In the genomic region with DNA sequence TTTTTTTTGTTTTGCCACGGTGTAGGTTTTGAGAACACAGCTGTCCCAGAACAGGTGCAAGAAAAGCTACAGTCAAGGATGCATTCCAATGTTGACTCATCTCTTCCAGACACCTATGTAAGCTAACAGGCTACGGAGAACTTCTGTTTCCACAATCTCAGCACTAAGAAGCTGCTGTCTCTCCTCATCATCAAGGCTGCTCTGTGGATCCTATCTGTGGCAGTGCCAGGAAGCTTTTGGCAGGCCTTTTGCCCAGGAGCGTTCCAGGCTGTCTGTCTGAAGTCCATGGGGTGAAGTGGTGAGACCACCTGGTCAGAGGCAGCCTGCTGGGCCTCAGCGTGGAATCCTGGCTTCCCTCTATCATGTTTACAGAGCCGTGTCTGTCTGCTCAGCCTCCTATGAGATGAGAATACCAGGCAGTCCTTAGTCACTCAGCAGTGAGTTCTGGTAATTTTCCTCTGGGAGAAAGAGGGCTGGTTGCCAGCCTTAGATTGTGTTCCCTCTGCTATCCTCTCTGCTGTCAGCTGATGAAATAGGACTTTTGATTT, we compare ENCODE assay signal across 8 mouse cellular contexts.
DNase-seq lines count a peak whose midpoint lies in the region; ATAC-seq lines count a peak whose summit lies in the region.

No protein-coding gene starts in this region.

- no peak overlapping the region for H3K9ac ChIP-seq in forebrain, embryonic 13.5 days
- no peak overlapping the region for H3K9ac ChIP-seq in forebrain, embryonic 11.5 days (ENCODE audit: low read length)
- H3K9ac ChIP-seq in intestine, embryonic 15.5 days = no peak overlapping the region
- no peak overlapping the region for H3K9ac ChIP-seq in stomach, embryonic 14.5 days (replicated peaks; ENCODE audit: low read depth, low read length)

- H3K27me3 ChIP-seq in forebrain, embryonic 13.5 days = no peaks in the 10 kb centered on the region
- no peaks in the 10 kb centered on the region for H3K27me3 ChIP-seq in forebrain, embryonic 11.5 days (ENCODE audit: control insufficient read depth, insufficient read depth, low read length)
- no peaks in the 10 kb centered on the region for H3K27me3 ChIP-seq in intestine, embryonic 15.5 days (replicated peaks)
- H3K27me3 ChIP-seq in stomach, embryonic 14.5 days (ENCODE audit: control insufficient read depth, insufficient read depth, low read length) = no peaks in the 10 kb centered on the region

- no peak overlapping the region for H3K4me2 ChIP-seq in forebrain, embryonic 13.5 days
- no peak overlapping the region for H3K4me2 ChIP-seq in forebrain, embryonic 11.5 days (ENCODE audit: low read depth, low read length, severe bottlenecking)
- H3K4me2 ChIP-seq in intestine, embryonic 15.5 days (replicated peaks) = no peak overlapping the region
- H3K4me2 ChIP-seq in stomach, embryonic 14.5 days (replicated peaks; ENCODE audit: low read depth, low read length) = no peak overlapping the region

- DNase-seq in forebrain, embryonic 11.5 days (ENCODE audit: low spot score) = no peak
- DNase-seq in NIH3T3 (ENCODE audit: low read depth) = peak; percentile 71
- DNase-seq in fibroblast of lung, adult 2 months (ENCODE audit: low read depth) = peak; percentile 53
- DNase-seq in left cerebral cortex, adult 8-10 months (ENCODE audit: low spot score in 2 of 2) = peak; percentile 46 to 72
- DNase-seq in spleen, postnatal 10 days (ENCODE audit: low spot score in 2 of 2) = no peak

- no peak for ATAC-seq in forebrain, embryonic 13.5 days
- ATAC-seq in forebrain, embryonic 11.5 days (replicated peaks; ENCODE audit: low FRiP score) = no peak
- ATAC-seq in intestine, embryonic 15.5 days = peak; percentile 78
- peak; percentile 63; the same call in 1 of the 2 replicates for ATAC-seq in stomach, embryonic 14.5 days (ENCODE audit: insufficient number of reproducible peaks, insufficient read depth, low FRiP score, low read depth)

- whole genome bisulfite sequencing in forebrain, embryonic 13.5 days = 69% methylated on average over 5 of the region's 5 CpGs
- 73% methylated on average over 5 of the region's 5 CpGs for WGBS in forebrain, embryonic 11.5 days
- 22% methylated on average over 5 of the region's 5 CpGs for WGBS in intestine, embryonic 15.5 days
- WGBS in stomach, embryonic 14.5 days = 24% methylated on average over 5 of the region's 5 CpGs

- H3K4me3 ChIP-seq in forebrain, embryonic 13.5 days = no peak overlapping the region
- no peak overlapping the region for H3K4me3 ChIP-seq in forebrain, embryonic 11.5 days (ENCODE audit: low read depth, low read length)
- no peak overlapping the region for H3K4me3 ChIP-seq in intestine, embryonic 15.5 days (replicated peaks)
- no peak overlapping the region for H3K4me3 ChIP-seq in stomach, embryonic 14.5 days (ENCODE audit: low read depth, low read length)

- no peaks in the 10 kb centered on the region for H3K36me3 ChIP-seq in forebrain, embryonic 13.5 days (ENCODE audit: poor library complexity, severe bottlenecking)
- H3K36me3 ChIP-seq in forebrain, embryonic 11.5 days (ENCODE audit: control insufficient read depth, insufficient read depth, low read length) = no peaks in the 10 kb centered on the region
- H3K36me3 ChIP-seq in intestine, embryonic 15.5 days = no peaks in the 10 kb centered on the region
- H3K36me3 ChIP-seq in stomach, embryonic 14.5 days (ENCODE audit: control insufficient read depth, insufficient read depth, low read length) = no peaks in the 10 kb centered on the region

- no peaks in the 10 kb centered on the region for H3K4me1 ChIP-seq in forebrain, embryonic 13.5 days
- H3K4me1 ChIP-seq in forebrain, embryonic 11.5 days (replicated peaks; ENCODE audit: control insufficient read depth, insufficient read depth, low read length) = no peaks in the 10 kb centered on the region
- H3K4me1 ChIP-seq in intestine, embryonic 15.5 days (replicated peaks) = 0 out of 2 replicates have a peak, but pooled peaks cover 3% of the 10 kb centered on the region
- peaks cover 6% of the 10 kb centered on the region; the same call in 1 of the 2 replicates for H3K4me1 ChIP-seq in stomach, embryonic 14.5 days (ENCODE audit: control insufficient read depth, insufficient read depth, low read length)

- H3K9me3 ChIP-seq in forebrain, embryonic 13.5 days (replicated peaks) = no peaks in the 10 kb centered on the region; the same call in 1 of the 2 replicates
- no peaks in the 10 kb centered on the region for H3K9me3 ChIP-seq in forebrain, embryonic 11.5 days (ENCODE audit: control insufficient read depth, low read length)
- no peaks in the 10 kb centered on the region for H3K9me3 ChIP-seq in intestine, embryonic 15.5 days
- H3K9me3 ChIP-seq in stomach, embryonic 14.5 days (ENCODE audit: control insufficient read depth, low read depth, low read length) = no peaks in the 10 kb centered on the region

- peak overlapping the region; percentile 44; the same call in 1 of the 2 replicates for H3K27ac ChIP-seq in forebrain, embryonic 13.5 days
- H3K27ac ChIP-seq in forebrain, embryonic 11.5 days (ENCODE audit: low read depth, low read length) = no peak overlapping the region
- peak overlapping the region; percentile 38; the same call in 1 of the 2 replicates for H3K27ac ChIP-seq in intestine, embryonic 15.5 days
- no peak overlapping the region for H3K27ac ChIP-seq in stomach, embryonic 14.5 days (ENCODE audit: low read length)

Comparison
In these comparisons a context has a peak if more than half of its experiments do, and no peak if none do; other contexts are left out.
1. H3K27ac ChIP-seq: peak in forebrain, embryonic 13.5 days (single experiment) and intestine, embryonic 15.5 days (single experiment); none in forebrain, embryonic 11.5 days (single experiment) and stomach, embryonic 14.5 days (single experiment).
2. ATAC-seq: peak in intestine, embryonic 15.5 days (single experiment) and stomach, embryonic 14.5 days (single experiment); none in forebrain, embryonic 13.5 days (single experiment) and forebrain, embryonic 11.5 days (single experiment).
3. DNase-seq: peak in NIH3T3 (single experiment), fibroblast of lung, adult 2 months (single experiment) and left cerebral cortex, adult 8-10 months (2 of 2); none in forebrain, embryonic 11.5 days (single experiment) and spleen, postnatal 10 days (0 of 2).